Mouse (Mus musculus) lung, adult 18-20 months (tissue): ENCODE results near the gene Mrpl43.

Experiments
- DNase-seq, 2 experiments: peaks; one replicate each; pipeline ENCODE4 v3.0.0; 2022; ENCODE audit warnings: mixed read lengths in 2 of 2

The Mrpl43 gene

DNA sequence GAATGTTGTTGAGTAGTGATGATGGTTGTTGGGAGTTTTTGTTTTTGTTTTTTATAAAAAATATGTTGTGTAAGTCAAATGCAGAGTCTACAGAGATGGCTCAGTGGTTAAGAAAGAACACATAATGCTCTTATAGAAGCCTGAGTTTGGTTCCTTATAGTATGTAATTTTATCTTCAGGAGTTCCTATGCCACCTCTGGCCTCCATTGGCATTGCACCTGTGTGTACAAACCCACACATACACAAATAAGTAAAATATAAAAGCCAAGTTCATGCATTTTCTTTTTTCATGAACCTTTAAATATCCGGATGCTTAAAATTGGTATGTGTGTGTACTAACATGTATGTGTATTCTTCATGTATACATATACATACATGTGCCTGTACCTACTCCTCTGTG lies 40.3 kb downstream of the Mrpl43 start:
- DNase-seq, result no peak

DNA sequence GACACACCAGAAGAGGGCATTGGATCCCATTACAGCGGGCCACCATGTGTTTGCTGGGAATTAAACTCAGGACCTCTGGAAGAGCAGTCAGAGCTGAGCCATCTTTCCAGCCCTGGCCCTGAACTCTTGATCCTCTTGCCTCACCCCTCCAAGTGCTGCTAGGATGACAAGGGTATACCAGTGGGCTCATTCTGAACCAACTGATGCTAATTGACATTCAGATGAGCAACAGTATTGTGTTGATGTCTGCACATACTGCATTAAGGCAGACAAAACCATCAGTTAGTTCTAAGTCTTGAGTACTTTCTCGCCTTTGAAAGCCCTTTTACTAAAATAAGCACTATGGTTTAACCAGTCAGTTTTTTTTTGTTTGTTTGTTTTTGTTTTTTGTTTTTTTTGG lies 46.6 kb downstream of the Mrpl43 start:
- no peak for DNase-seq
